Mouse (Mus musculus) c-Kit-negative CD71-positive TER-119-positive erythroid progenitor cells, embryonic 14.5 days (primary cell): Measurements from ENCODE around the gene Fbxw8.

ENCODE experiments used
- DNase-seq: peaks from one replicate; pipeline ENCODE4 v3.0.0-alpha.2; 2013; ENCODE audit warnings: low read depth, low spot score

The Fbxw8 gene

GRCm38 (mm10) chr5:118023053-118023452 is 132.2 kb downstream of the Fbxw8 start:
- DNase-seq, result no peak

GRCm38 (mm10) chr5:118019905-118020304 is 135.4 kb downstream of the Fbxw8 start:
- DNase-seq, result no peak

GRCm38 (mm10) chr5:118017527-118017926 is 137.7 kb downstream of the Fbxw8 start:
- DNase-seq, result no peak

GRCm38 (mm10) chr5:118015669-118016068 is 139.6 kb downstream of the Fbxw8 start:
- no peak for DNase-seq

- DNase-seq, result no peak
These were observed 140.2 kb downstream of the Fbxw8 start for GRCm38 (mm10) chr5:118015028-118015427.
